Mouse (Mus musculus): ENCODE data around the gene Fam98c. TPM values are rescaled to one million over a fixed set of nuclear protein-coding genes. Genes with fewer than 3 reads are reported as not detected.

Gene Fam98c
- total RNA-seq, 1 experiment = 20.8 TPM

DNA sequence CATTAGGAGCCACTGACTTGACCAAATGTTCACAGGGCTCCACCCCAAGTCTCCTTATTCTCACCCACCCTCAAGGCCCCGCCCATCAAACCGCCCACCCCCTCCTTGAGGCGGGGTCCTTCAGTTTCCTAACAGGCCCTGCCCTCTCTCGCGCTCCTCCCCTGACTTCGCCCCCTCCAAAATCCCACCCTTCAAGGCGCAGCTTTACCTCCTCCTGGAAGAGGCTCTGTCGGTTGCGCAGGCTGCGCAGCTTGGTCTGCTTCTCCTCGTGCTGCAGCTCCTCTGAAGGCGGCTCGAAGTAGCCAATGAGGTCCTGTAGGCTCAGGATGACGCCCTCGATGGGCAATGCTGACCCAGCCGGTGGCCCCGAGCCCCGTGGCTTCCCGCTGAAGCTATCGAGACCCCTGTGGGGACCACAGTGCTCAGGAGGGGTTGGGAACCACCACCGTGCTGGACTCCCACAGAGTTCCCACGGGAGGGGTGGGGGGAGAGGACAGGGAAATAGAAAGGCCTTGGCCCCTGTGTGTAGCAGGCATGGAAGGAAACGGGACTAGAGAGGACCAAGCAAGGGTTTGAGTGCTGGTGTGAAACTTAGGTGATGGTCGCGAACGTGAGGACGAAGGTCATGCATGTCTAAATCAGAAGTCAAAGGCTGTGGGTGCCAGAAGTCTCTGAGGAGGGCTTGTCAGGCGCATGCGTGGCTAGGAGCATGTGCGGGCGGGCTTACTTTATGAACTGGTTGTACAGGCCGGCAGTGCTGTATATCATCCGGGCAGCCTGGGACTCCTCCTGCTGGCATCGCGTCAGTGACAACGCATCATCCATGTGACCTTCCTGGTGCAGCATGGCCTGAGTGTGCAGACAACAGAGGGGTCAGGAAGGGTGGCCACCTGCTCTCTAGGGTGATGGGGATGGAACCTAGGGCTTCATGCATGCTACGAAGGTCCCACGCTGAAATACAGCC, 46.8 kb downstream of the Fam98c start:
- no peaks in the 10 kb centered on the region for H3K36me3 ChIP-seq (ENCODE audit: control insufficient read depth, insufficient read depth, low read length, poor library complexity, severe bottlenecking)
- no peaks in the 10 kb centered on the region for H3K9me3 ChIP-seq (ENCODE audit: control insufficient read depth, insufficient read depth, low read depth, low read length)
- H3K27ac ChIP-seq (ENCODE audit: insufficient read depth, low read depth, low read length, poor library complexity, severe bottlenecking) = no peak overlapping the region
- TF ChIP-seq ZNF384 (IDR thresholded peaks at IDR 0.05; ENCODE audit: low read depth, low read length) (no peak), MAFK (IDR thresholded peaks at IDR 0.05; ENCODE audit: insufficient read depth, low read depth, low read length) (no peak), HCFC1 (IDR thresholded peaks at IDR 0.05; ENCODE audit: borderline replicate concordance, insufficient read depth, low read length) (no peak), CHD2 (IDR thresholded peaks at IDR 0.05; ENCODE audit: low read depth, low read length) (no peak), ZC3H11A (IDR thresholded peaks at IDR 0.05; ENCODE audit: borderline replicate concordance, low read depth, low read length) (no peak)
- peak; percentile 78 for DNase-seq (ENCODE audit: low read depth, low spot score)
- peaks cover 0 to 12% of the 10 kb centered on the region in 2 experiments; a peak in 1 of 4 replicates for H3K4me1 ChIP-seq (ENCODE audit: control insufficient read depth in 2 of 2, insufficient read depth in 2 of 2, low read length in 2 of 2, poor library complexity in 1 of 2)
- H3K4me3 ChIP-seq (ENCODE audit: insufficient read depth in 1 of 2, low read depth in 1 of 2, low read length in 2 of 2, poor library complexity in 1 of 2, severe bottlenecking in 1 of 2) = peak overlapping the region; percentile 11 to 15; a peak in 3 of 4 replicates
- H3K9ac ChIP-seq (ENCODE audit: insufficient read depth, low read depth, low read length, poor library complexity, severe bottlenecking) = no peak overlapping the region
- in situ Hi-C loops (cut with MboI; ENCODE audit: low sequenced_read_pairs in 2 of 2, unreplicated experiment in 2 of 2) = no loop called here

Other genes starting within 250 kb of the Fam98c start
- gene Actn4, start 193.9 kb downstream of the Fam98c start, total RNA-seq (2012; rRNA removed) = 566 and 627 TPM in 2 replicates
- gene Eif3k, start 174.4 kb downstream of the Fam98c start, total RNA-seq (2012; rRNA removed) = 474 and 500 TPM in 2 replicates
- gene Map4k1, start 174.2 kb downstream of the Fam98c start, total RNA-seq (2012; rRNA removed) = 14.8 and 15.6 TPM in 2 replicates
- gene Ryr1, start 31.1 kb downstream of the Fam98c start, total RNA-seq (2012; rRNA removed) = 5.1 and 8.5 TPM in 2 replicates
- gene Rasgrp4, start 21.4 kb downstream of the Fam98c start, total RNA-seq (2012; rRNA removed) = 5.6 and 5.9 TPM in 2 replicates
- 0.67 and 1.2 TPM in 2 replicates for gene Ggn, start 14.0 kb upstream of the Fam98c start, total RNA-seq (2012; rRNA removed)
- gene Spred3, start 14.2 kb upstream of the Fam98c start, total RNA-seq (2012; rRNA removed) = 5.1 and 6.2 TPM in 2 replicates
- 209 and 211 TPM in 2 replicates for gene Psmd8, start 24.5 kb upstream of the Fam98c start, total RNA-seq (2012; rRNA removed)
- gene Catsperg1, start 57.8 kb upstream of the Fam98c start, total RNA-seq (2012; rRNA removed) = 2.1 and 2.9 TPM in 2 replicates
- gene Kcnk6, start 76.3 kb upstream of the Fam98c start, total RNA-seq (2012; rRNA removed) = 6.2 and 8.5 TPM in 2 replicates
- gene Yif1b, start 82.1 kb upstream of the Fam98c start, total RNA-seq (2012; rRNA removed) = 201 and 296 TPM in 2 replicates
- 19.9 and 20.0 TPM in 2 replicates for gene 2200002D01Rik, start 92.2 kb upstream of the Fam98c start, total RNA-seq (2012; rRNA removed)
- 202 and 424 TPM in 2 replicates for gene Spint2, start 125.7 kb upstream of the Fam98c start, total RNA-seq (2012; rRNA removed)
- 10.6 and 11.2 TPM in 2 replicates for gene Ppp1r14a, start 133.1 kb upstream of the Fam98c start, total RNA-seq (2012; rRNA removed)
- gene Dpf1, start 147.7 kb upstream of the Fam98c start, total RNA-seq (2012; rRNA removed) = 18.0 and 20.0 TPM in 2 replicates

All from ES-E14 (cell line).